Mouse (Mus musculus) right cerebral cortex, postnatal 14 days (tissue): ENCODE data around the gene Anxa5.

Source experiments
- DNase-seq: peaks from one replicate; pipeline ENCODE4 v3.0.0; 2022

Anxa5 gene

GRCm38 (mm10) chr3:36475532-36476087 is at the start of gene Anxa5, which contains the start of gene 1810062G17Rik:
Anxa5 (minus strand) TSS chr3:36475894.
1810062G17Rik (plus strand) TSS chr3:36475937.
- DNase-seq: peak; percentile 85

- DNase-seq: no peak
Measured at GRCm38 (mm10) chr3:36524466-36524865, 48.8 kb upstream of the Anxa5 start.

GRCm38 (mm10) chr3:36522137-36522536 is 46.4 kb upstream of the Anxa5 start:
- no peak for DNase-seq

- peak; percentile 50 for DNase-seq
Measured at GRCm38 (mm10) chr3:36521073-36522060, 45.7 kb upstream of the Anxa5 start, which contains the start of gene Gm11549. Gm11549 (minus strand) TSS chr3:36521813.

GRCm38 (mm10) chr3:36516196-36516595 is 40.5 kb upstream of the Anxa5 start:
- DNase-seq: no peak

GRCm38 (mm10) chr3:36511491-36511890 is 35.8 kb upstream of the Anxa5 start:
- no peak for DNase-seq

GRCm38 (mm10) chr3:36505809-36506735 is 30.4 kb upstream of the Anxa5 start:
- DNase-seq: no peak

- no peak for DNase-seq
Measured at GRCm38 (mm10) chr3:36505306-36505705, 29.6 kb upstream of the Anxa5 start.

GRCm38 (mm10) chr3:36501546-36501945 is 25.9 kb upstream of the Anxa5 start:
- no peak for DNase-seq

GRCm38 (mm10) chr3:36500976-36501375 is 25.3 kb upstream of the Anxa5 start:
- no peak for DNase-seq

- DNase-seq: no peak
Measured at GRCm38 (mm10) chr3:36499418-36499817, 23.7 kb upstream of the Anxa5 start.

- DNase-seq: no peak
Measured at GRCm38 (mm10) chr3:36498224-36498623, 22.5 kb upstream of the Anxa5 start.

- DNase-seq: peak; percentile 82
Measured at GRCm38 (mm10) chr3:36496746-36497145, 21.1 kb upstream of the Anxa5 start.

GRCm38 (mm10) chr3:36496273-36496672 is 20.6 kb upstream of the Anxa5 start:
- DNase-seq: no peak

- peak; percentile 95 for DNase-seq
Measured at GRCm38 (mm10) chr3:36495436-36495835, 19.7 kb upstream of the Anxa5 start.

GRCm38 (mm10) chr3:36494613-36495012 is 18.9 kb upstream of the Anxa5 start:
- no peak for DNase-seq

- DNase-seq: no peak
Measured at GRCm38 (mm10) chr3:36493641-36494283, 18.1 kb upstream of the Anxa5 start.

- DNase-seq: no peak
Measured at GRCm38 (mm10) chr3:36492716-36493391, 17.2 kb upstream of the Anxa5 start.

GRCm38 (mm10) chr3:36491535-36491934 is 15.8 kb upstream of the Anxa5 start:
- no peak for DNase-seq

GRCm38 (mm10) chr3:36489590-36489910 is 13.9 kb upstream of the Anxa5 start:
- no peak for DNase-seq

- no peak for DNase-seq
Measured at GRCm38 (mm10) chr3:36488899-36489589, 13.3 kb upstream of the Anxa5 start.
